In genomic region chr2:152570313-152570712, GRCm38 (mm10) we compare ENCODE assay signal across 23 mouse cellular contexts. TPM values are rescaled to one million over a fixed set of nuclear protein-coding genes. Genes with fewer than 3 reads are reported as not detected.
"Had no signal": no experiment of that assay in that cellular context is flagged by ENCODE, and none has a peak within 500 bp of the region (broad histone marks: within the 10 kb centered on the region; RNA-seq: fewer than 3 reads in every experiment).

No protein-coding gene starts in this region.

- DNase-seq: lung, adult 2 months; lung, postnatal 4 days; right cerebral cortex, postnatal 14 days; thymus, adult 2 months; thymus, postnatal 25 days had no signal

- ATAC-seq: intestine, embryonic 15.5 days; lung, postnatal 0 days; midbrain, embryonic 15.5 days had no signal

- H3K36me3 ChIP-seq: intestine, embryonic 15.5 days; limb, embryonic 10.5 days; liver, embryonic 15.5 days; midbrain, embryonic 15.5 days; neural tube, embryonic 13.5 days; stomach, embryonic 15.5 days had no signal

- H3K27ac ChIP-seq: intestine, embryonic 15.5 days; limb, embryonic 10.5 days; liver, embryonic 15.5 days; midbrain, embryonic 15.5 days; neural tube, embryonic 13.5 days; stomach, embryonic 15.5 days had no signal

- H3K27me3 ChIP-seq: intestine, embryonic 15.5 days; liver, embryonic 15.5 days; midbrain, embryonic 15.5 days; neural tube, embryonic 13.5 days; stomach, embryonic 15.5 days had no signal

- H3K4me3 ChIP-seq: intestine, embryonic 15.5 days; limb, embryonic 10.5 days; liver, embryonic 15.5 days; midbrain, embryonic 15.5 days; neural tube, embryonic 13.5 days; stomach, embryonic 15.5 days had no signal

- H3K9me3 ChIP-seq: intestine, embryonic 15.5 days; limb, embryonic 10.5 days; liver, embryonic 15.5 days; midbrain, embryonic 15.5 days; neural tube, embryonic 13.5 days; stomach, embryonic 15.5 days had no signal

- H3K4me1 ChIP-seq: intestine, embryonic 15.5 days; limb, embryonic 10.5 days; liver, embryonic 15.5 days; midbrain, embryonic 15.5 days; neural tube, embryonic 13.5 days; stomach, embryonic 15.5 days had no signal

- H3K9ac ChIP-seq: intestine, embryonic 15.5 days; liver, embryonic 15.5 days; midbrain, embryonic 15.5 days; neural tube, embryonic 13.5 days; stomach, embryonic 15.5 days had no signal

- H3K4me2 ChIP-seq: intestine, embryonic 15.5 days; liver, embryonic 11.5 days; liver, embryonic 15.5 days; midbrain, embryonic 11.5 days; midbrain, embryonic 15.5 days; neural tube, embryonic 13.5 days; stomach, embryonic 15.5 days had no signal

RNA-seq across cellular contexts. Expression of gene Gm17416, which starts 1.2 kb away (rescaled TPM):
- total RNA-seq: layer of hippocampus, adult 18-20 months; layer of hippocampus, postnatal 14 days; left cerebral cortex, adult 18-20 months; left cerebral cortex, postnatal 10 days; megakaryocyte, adult 5-6 weeks had no signal
- polyA plus RNA-seq: intestine, embryonic 15.5 days; limb, embryonic 10.5 days; limb, embryonic 14.5 days; liver, embryonic 11.5 days; liver, embryonic 15.5 days; lung, adult 2 months; lung, postnatal 0 days; midbrain, embryonic 11.5 days; midbrain, embryonic 15.5 days; neural tube, embryonic 13.5 days; spleen, adult 2 months; stomach, embryonic 15.5 days; testis, adult 2 months; thymus, adult 2 months; urinary bladder, adult 2 months had no signal

RNA-seq across cellular contexts. Expression of gene Defb21, which starts 2.2 kb away (rescaled TPM):
- total RNA-seq: layer of hippocampus, adult 18-20 months; layer of hippocampus, postnatal 14 days; left cerebral cortex, adult 18-20 months; left cerebral cortex, postnatal 10 days; megakaryocyte, adult 5-6 weeks had no signal
- polyA plus RNA-seq: intestine, embryonic 15.5 days; limb, embryonic 10.5 days; limb, embryonic 14.5 days; liver, embryonic 11.5 days; liver, embryonic 15.5 days; lung, adult 2 months; lung, postnatal 0 days; midbrain, embryonic 11.5 days; midbrain, embryonic 15.5 days; neural tube, embryonic 13.5 days; spleen, adult 2 months; stomach, embryonic 15.5 days; thymus, adult 2 months; urinary bladder, adult 2 months had no signal

RNA-seq across cellular contexts. Expression of gene Defb19, which starts 9.8 kb away (rescaled TPM):
- total RNA-seq: layer of hippocampus, adult 18-20 months; layer of hippocampus, postnatal 14 days; left cerebral cortex, adult 18-20 months; left cerebral cortex, postnatal 10 days; megakaryocyte, adult 5-6 weeks had no signal
- polyA plus RNA-seq: intestine, embryonic 15.5 days; limb, embryonic 10.5 days; limb, embryonic 14.5 days; liver, embryonic 11.5 days; lung, adult 2 months; midbrain, embryonic 11.5 days; midbrain, embryonic 15.5 days; neural tube, embryonic 13.5 days; spleen, adult 2 months; stomach, embryonic 15.5 days; urinary bladder, adult 2 months had no signal

RNA-seq across cellular contexts. Expression of gene Defb45, which starts 28.9 kb away (rescaled TPM):
- total RNA-seq: layer of hippocampus, adult 18-20 months; layer of hippocampus, postnatal 14 days; left cerebral cortex, adult 18-20 months; left cerebral cortex, postnatal 10 days; megakaryocyte, adult 5-6 weeks had no signal
- polyA plus RNA-seq: intestine, embryonic 15.5 days; limb, embryonic 10.5 days; limb, embryonic 14.5 days; liver, embryonic 11.5 days; liver, embryonic 15.5 days; lung, adult 2 months; lung, postnatal 0 days; midbrain, embryonic 11.5 days; midbrain, embryonic 15.5 days; neural tube, embryonic 13.5 days; spleen, adult 2 months; stomach, embryonic 15.5 days; thymus, adult 2 months had no signal

RNA-seq across cellular contexts. Expression of gene Defb29, which starts 30.4 kb away (rescaled TPM):
- total RNA-seq: layer of hippocampus, adult 18-20 months; layer of hippocampus, postnatal 14 days; left cerebral cortex, adult 18-20 months; left cerebral cortex, postnatal 10 days; megakaryocyte, adult 5-6 weeks had no signal
- polyA plus RNA-seq: intestine, embryonic 15.5 days; limb, embryonic 10.5 days; limb, embryonic 14.5 days; liver, embryonic 11.5 days; liver, embryonic 15.5 days; lung, adult 2 months; lung, postnatal 0 days; midbrain, embryonic 11.5 days; midbrain, embryonic 15.5 days; neural tube, embryonic 13.5 days; spleen, adult 2 months; stomach, embryonic 15.5 days; testis, adult 2 months; thymus, adult 2 months; urinary bladder, adult 2 months had no signal
